Mouse (Mus musculus): ENCODE measurements around the gene Taf12.
A peak's percentile ranks its signal among the peaks of the same experiment; 100 is the strongest.
"Not testable (repeated sequence)": the region's sequence is repeated elsewhere in the genome, so short reads cannot be mapped to it uniquely, and the experiment has no call there.

Taf12 gene

DNA sequence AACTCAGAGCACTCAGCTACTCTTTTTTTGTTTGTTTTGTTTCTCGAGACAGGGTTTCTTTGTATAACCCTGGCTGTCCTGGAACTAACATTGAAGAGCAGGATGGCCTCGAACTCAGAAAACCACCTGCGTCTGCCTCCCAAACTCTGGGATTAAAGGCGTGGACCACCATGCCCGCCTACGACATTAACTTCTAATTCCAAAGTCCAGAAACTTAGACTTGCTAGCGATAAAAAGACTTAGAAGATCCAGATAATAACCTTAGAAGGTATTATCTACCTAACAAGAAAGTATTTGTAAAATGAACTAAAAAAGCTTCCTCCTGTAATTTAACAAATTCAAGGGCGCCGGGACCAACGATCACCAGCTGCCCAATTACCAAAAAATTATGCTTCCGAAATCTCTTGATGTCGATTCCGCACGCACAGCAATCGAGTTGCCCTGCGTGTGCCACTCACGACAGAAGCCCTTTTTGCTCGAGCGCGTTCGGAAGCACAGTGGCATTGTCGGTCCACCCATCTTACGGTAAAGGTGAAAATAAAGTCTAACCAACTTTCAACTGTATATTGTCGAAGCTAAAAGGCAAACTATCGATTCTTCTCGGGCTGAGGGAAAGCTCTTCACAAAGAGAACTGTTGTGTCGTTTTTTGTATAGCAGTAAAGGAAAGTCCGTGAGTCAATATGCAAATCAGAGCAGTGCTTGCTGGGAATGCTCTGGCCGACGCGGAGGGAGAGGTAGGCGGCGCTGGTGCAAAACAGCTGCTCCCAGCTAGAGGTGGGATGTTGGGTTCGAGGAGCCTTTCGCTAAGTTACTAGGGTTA, 4.2 kb upstream of the Taf12 start:
- peak; percentile 80 to 90 for DNase-seq (ENCODE audit: low spot score in 2 of 2)

DNA sequence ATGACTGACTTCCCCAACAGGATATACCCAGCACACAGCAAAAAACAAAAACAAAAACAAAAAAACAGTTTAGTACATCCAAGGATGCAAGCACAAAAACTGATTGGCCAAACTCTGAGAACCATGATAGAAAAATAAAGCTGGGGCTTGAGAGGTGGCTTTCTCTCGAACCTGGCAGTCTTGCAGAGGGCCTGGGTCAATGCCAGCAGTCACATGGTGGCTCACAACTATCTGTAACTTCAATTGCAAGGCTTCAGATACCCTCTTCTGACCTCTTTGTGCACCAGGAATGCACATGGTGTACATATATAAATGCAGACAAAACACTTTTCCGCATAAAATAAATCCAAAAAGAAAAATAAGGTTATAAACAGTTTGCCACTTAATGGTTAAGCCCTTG, 1.0 kb upstream of the Taf12 start:
- no peak for DNase-seq (ENCODE audit: low spot score in 2 of 2)

DNA sequence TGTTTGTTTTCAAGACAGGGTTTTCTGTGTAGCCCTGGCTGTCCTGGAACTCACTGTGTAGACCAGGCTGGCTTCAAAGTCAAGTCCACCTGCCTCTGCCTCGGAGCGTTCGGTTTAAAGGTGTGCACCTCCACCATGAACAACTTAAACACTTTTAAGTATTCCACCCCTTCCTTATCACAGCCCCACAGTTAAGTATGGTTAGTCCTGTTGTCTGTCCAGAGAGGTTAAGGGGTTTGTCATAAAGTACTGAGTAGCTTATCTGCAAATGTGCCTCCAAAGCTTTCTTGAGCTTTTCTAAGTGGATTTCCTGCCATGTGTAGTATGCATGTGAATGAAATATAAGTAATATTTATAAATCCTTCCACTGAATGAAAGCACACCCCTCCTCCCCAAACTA, 1.8 kb downstream of the Taf12 start:
- DNase-seq (ENCODE audit: low spot score in 2 of 2) = no peak

DNA sequence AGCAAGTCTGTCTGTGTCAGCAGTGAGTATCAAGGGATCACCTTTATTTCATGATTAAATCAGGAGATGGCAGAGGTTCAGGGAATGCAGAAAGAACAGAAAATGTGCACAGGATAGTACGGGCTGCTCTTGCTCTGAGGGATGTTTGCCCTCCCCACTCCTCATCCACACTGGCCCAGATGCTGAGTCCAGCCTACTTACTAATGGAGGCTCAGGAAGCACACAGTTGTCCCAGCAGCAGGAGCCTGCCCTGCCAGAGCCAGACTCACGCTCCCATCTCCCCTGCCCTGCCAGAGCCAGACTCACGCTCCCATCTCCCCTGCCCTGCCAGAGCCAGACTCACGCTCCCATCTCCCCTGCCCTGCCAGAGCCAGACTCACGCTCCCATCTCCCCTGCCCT, 14.7 kb downstream of the Taf12 start:
- not testable (repeated sequence) for DNase-seq (ENCODE audit: low spot score in 2 of 2)

DNA sequence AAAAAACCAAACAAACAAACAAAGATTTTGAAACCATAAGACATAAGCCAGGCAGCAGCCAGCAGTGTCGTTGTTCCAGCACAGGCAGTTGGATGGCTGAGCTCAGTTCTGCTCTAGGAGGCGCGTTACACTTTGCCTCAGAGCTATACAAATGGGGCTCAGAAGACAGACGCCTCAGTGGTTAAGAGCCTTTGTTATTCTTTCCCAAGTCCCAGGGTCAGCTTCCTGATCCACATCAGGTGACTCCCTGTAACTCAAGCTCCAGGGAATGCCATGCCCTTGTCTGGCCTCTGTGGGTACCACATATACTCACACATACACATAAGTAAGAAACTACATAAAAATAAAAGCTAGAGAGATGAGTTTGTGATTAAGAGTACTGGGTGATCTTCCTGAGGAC, 16.9 kb downstream of the Taf12 start:
- DNase-seq (ENCODE audit: low spot score in 2 of 2) = no peak

DNA sequence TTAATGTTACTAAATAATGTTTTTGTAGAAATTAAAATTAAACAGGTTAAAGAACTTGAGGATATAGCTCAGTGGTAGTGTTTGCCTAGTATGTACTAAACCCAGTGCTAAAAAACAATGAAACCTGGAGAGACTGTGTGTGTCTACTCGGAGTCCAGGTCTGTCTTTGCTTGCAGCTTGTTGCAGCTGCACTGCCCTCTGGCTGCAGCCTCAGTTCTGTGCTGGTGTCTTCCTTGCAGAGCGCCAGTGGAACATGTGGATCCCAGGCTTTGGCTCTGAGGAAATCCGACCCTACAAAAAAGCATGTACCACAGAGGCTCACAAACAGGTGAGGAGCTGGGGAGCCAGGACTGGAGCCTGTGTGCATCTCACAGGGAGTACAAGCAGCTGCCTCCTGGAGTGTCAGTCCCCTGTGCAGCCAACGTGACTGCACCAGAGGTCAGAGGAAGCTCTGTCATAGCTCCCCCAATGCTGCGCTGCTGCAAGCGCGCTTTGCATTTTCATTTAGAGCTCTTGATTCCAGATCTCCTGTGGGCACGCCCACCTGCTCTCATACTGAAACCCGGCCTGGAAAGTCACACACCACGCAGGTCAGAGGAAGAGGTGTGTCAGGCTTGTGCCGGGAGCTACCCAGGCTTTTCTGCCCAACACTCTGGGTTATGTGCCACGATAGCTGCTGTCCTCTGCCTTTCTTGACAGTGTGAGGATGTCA, 17.6 kb downstream of the Taf12 start:
- no peak for DNase-seq (ENCODE audit: low spot score in 2 of 2)

DNA sequence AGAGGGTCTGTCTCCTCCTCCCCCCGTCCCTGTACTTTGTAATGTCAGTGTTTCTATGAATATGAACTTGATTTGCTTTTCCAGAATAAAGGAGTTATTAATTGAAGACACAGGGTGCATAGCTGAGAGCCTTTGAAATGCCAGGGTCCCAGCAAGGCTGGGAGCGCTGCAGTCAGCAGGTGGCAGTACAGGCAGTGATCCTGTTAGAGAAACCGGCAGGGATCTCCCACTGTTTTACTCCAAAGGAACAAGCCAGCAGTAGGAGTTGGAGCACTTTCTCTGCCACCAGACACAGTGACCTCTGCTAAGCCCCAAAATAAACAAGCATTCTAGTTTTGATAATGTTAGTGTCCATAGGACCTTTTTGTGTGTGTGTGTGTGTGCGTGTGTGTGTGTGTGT, 18.8 kb downstream of the Taf12 start:
- DNase-seq (ENCODE audit: low spot score in 2 of 2) = no peak

DNA sequence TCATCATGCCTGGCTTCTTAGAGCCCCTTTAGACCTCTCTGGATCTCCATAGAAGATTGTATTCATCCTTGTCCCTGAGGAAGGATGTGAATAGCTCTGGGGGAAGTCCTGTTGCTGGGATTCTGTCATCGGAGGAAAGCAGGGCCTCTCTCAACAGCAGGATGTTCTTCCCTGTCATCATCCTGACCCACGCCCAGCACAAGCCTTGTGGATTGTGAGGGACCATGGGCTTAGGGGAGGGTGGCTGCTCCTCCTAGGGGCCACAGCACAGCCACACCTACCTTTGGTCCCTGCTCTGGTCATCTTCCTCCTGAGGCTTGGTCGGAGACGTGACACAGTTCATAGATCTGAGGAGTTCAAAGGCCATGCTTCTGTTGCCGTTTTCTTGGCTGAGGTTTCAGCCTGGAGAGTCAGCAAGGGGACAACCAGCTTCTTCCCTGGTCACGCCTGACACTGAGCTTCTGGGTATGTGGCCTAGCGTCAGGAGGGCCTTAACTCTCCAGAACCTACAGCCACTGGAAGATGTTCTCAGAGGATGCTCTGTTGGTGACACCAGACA, 19.6 kb downstream of the Taf12 start:
- DNase-seq (ENCODE audit: low spot score in 2 of 2) = no peak

DNA sequence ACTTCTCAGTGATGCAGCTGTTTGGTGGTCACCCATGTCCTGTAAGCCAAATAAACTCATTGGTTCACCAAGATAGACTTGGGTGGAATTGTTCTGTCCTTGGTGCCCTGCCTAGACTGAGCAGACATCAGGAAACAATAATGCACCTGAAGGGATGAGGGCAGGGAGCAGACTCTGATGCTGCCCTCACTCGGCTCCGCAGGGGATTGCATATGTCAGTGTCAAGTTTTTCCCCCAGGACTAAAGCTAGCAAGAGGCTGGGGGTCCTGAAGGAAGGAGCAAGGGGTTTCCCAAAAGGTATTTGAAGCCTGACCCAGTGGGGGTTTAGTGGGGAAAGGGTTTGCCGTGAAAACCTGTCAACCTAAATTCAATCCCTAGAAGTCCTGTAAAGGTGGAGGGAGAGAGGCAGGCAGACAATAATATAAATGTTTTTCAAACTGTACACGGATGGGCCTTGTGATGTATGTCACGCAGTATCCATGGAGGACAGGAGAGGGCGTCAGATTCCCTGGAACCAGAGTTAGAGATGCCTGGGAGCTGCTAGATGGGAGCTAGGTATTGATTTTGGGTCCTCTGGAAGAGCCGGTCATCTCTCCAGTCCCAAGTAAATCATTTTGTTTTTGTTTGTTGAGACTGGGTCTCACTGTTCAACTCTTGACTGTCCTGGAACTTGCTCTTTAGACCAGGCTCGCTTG, 21.7 kb downstream of the Taf12 start:
- no peak for DNase-seq (ENCODE audit: low spot score in 2 of 2)

DNA sequence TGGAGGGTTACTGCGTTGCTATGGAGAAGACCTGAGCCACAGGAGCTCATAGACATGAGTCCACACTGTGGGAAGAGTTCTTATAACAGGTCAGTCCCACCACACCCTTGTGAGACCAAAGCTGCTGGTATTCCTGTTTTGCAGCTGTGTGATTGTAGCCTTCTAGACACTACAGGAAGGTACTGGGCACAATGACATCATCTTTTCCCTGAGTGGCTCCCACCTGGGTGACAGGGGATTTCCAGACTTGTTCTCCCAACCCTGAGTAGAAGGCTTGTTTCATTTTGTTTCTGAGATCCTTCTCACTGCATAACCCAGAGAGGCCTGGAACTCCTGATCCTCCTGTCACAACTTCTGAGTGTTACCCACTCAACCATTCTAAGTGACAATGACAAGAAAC, 25.7 kb downstream of the Taf12 start:
- no peak for DNase-seq (ENCODE audit: low spot score in 2 of 2)

DNA sequence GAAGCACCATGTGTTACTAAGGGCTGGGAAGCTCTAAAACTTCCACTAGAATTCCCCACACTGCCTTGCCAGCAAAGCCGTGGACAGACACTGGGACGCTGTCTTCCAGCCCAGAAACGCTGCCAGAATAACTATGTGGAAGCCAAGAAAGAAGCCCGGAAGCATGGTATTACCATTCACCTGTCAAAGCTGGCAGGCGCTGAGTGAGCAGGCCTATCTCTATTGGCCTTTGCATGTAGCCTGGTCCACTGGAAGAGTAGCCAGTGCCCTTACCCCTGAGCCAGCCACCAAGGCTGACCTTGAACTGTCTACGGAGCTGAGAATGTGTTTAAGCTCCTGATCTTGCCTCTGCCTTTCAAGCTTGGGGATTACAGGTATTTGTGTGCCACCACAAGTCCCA, 27.3 kb downstream of the Taf12 start:
- peak; percentile 56 to 58 for DNase-seq (ENCODE audit: low spot score in 2 of 2)

DNA sequence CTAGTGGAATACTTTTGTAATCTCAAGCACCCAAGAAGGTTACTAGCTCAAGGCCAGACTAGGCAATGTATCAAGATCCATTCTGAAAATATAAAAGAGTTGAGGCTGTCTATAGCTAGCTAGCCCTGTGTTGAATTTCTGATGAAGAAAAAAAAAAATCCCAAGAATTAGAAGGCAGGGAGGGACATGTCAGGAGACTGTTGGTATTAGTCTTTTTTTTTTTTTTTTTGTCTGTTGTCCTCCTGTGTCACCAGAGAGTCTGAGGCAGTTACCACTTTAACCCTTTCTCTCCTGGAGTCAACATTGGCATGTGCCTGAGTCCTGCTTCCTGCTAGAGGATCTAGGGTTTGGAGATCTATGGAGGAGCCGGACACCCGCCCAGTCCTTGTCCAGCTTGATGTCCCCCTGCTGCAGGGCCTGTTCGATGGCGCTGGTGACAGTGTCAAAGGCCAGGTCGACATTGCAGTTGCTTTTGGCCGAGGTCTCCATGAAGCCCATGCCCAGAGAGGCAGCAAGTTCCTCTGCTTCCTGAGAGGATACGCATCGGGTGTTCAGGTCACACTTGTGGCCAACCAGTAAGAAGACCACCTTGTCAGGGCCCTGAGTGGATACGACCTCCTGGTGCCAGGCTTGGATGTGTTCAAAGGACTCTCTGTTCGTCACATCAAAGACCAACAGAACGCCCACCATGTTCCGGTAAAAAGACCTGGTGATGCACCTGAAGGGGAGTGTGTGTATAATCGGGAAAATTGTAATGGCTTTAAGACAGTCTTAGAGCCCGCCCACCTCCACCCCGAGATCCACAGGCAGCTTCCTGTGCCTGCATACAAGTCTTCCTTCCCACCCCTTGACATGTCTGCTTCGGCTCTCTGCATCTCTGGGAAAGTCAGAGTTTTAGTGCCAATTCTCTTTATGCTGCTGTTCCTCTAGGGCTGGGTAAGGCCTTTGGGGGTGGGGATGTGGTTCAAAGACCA, 28.1 kb downstream of the Taf12 start:
- no peak for DNase-seq (ENCODE audit: low spot score in 2 of 2)

DNA sequence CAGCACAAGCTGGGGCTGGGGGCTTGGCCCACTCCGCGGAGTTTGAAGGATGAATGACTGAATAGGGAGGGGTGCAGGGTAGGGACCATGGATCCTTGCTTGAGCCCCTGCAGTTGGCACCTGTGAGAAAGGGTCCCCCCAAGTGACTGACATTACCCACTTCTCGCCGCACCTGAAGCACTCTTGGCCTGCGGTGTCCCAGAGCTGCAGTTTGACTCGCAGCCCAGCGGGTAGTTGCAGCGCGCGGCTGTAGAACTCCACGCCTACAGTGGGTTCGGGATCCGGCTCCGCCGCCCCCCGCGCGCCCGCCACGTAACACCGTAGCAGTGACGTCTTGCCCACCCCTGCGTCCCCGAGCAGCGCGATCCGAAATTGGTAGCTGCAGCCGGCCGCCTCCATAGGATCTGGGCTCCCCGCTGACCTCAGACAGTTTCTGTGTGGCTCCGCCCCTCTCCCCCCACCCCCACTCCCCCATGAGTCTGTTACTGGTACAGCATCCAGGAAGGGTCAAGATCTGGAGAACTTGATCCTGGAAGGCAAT, 28.8 kb downstream of the Taf12 start, which contains the start of gene Rab42:
Rab42 (minus strand) TSS at position 447 of the 541 bp plus-strand sequence.
- DNase-seq (ENCODE audit: low spot score in 2 of 2) = peak; percentile 45 to 48

DNA sequence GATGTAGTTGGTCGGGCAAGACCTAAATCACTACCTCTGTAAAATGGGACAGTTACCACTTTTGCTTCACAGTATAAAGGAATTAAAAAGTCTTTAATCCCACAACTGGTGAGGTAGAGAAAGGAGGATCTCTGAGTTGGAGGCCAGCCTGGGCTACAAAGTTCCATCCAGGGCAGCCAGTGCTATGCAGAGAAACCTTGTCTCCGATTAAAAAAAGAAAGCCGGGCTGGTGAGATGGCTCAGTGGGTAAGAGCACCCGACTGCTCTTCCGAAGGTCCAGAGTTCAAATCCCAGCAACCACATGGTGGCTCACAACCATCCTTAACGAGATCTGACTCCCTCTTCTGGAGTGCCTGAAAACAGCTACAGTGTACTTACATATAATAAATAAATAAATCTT, 29.3 kb downstream of the Taf12 start:
- DNase-seq (ENCODE audit: low spot score in 2 of 2) = not testable (repeated sequence)

DNA sequence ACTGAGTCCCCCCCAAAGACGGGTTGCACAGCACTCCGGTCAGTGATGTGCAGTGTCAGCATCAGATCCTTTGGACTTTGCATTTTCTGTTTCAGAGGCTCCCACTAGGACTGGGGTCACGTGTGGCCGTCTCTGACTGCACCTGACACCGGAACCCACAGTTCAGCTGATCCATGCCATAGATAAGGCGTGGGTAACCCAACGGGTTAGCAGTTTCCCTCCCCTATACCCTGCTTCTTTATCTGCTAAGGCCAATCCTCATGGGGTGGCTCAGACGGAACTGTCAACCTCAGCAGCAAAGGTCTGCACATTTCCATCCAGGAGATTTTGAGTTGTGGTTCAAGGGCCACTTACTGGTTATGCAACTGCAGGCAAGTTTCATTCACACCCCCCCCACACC, 31.1 kb downstream of the Taf12 start:
- DNase-seq (ENCODE audit: low spot score in 2 of 2) = no peak

DNA sequence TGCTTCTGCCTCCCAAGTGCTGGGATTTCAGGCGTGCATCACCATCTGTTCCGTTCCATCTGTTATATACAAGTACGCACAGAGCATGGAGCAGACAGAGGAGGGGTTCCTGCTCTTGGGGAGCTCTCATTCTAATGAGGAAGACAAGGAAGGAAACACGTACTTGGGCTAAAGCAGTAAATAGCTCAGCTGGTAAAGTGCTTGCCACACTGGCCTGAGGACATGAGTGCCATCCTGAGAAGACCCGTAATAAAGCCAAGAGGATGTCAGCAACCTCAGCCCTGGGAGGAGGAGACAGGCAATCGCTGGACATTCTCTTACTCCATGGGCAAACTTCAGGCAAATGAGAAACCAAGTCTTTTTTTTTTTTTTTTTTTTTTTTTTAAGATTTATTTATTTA, 31.8 kb downstream of the Taf12 start:
- no peak for DNase-seq (ENCODE audit: low spot score in 2 of 2)

DNA sequence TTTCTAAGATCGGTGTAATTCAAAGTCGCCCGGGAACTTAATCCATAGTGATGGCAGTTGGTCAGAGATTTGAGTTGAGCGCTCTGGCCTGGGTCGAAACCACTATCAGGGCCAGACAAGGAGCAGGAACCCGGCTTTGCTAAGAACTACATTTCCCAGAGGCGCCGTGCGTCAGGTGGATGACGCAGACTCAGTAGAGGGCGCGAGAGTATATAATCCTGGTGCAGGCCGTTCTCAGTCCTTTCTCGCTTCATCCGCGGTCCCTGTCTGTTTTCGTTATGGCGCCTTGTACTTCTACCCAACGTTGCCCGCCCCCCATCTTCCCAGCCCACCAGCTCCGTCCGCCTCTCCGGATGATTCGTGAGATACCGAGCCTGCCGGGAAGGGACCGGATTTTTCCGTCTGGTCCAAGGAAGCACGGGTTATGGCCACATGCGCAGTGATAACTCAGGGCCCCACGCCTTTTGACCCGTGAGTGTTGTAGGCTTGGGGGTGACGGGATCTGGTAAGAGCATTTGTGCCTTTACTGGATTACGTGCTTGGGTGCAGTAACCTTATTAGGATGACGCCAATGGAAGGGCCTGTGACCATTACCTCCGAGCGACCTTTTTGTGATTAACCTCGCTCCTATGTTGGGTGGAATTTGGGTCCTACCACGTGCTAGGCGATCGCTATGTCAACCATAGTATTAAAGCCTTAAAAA, 34.4 kb downstream of the Taf12 start:
- peak; percentile 91 to 92 for DNase-seq (ENCODE audit: low spot score in 2 of 2)

DNA sequence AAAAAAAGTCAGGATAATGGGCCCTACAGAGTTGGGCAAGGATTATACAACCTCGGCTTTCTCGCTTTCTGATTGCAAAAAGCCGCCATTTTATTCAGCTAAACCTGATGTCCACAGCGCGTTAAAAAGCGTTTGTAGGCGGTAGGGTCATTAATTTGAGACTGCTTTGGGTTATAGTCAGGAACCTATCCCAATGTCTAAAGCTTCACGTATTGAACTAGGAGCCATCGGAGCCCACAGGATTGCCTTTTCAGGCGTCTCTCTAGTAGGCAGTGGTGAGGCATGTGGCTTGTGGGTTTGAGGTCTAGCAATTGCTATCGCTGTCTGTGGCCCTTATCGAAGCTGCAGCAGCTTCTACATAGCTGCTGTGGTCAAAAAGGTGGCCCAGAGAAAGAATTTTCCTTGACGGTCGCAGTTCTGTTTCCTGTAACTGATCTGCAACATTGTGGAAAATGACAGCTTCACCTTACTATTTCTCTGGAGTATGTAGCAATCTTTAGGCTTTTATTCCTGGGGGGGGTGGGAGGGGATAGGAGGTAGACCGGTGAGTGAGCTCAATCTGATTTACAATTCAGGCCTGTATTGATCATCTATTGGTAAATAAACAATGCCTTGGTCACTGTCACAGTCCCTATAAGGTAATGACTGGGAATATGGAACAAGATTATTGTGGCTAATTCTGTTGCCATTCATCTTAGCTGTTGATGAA, 35.1 kb downstream of the Taf12 start:
- DNase-seq (ENCODE audit: low spot score in 2 of 2) = peak in 1 of 2 experiments; percentile 26

DNA sequence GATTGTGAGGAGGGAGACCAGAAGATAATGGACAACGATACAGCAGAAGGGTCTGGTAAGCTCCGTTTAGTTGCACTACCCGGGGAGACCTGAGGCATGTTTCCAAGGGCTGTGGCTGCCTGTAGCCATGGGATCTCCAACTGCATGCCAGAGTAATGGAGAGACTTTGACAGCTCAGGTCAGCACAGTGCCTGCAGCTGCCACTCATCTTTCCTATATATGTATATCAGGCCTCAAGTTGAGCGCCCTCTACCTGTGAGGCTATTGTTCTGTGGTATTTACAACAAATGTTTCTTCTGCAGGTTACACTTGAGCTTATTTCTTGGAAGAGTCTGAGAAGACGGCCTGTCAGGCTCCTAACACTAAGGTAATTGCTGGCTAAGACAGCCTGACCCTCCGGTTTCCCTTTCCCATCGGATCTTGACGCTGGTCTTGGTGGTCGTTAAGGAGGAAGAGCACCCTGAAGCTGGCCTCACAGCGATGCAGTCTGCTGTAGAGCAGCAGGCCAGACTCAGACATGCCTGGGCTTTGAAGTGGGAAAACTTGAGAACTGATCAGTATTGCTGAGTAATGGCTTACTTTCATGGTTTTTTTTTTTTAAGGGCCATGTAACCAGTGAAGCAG, 35.8 kb downstream of the Taf12 start:
- DNase-seq (ENCODE audit: low spot score in 2 of 2) = peak in 1 of 2 experiments; percentile 38

All from heart, adult 9 months (tissue).